Mouse (Mus musculus): ENCODE measurements around the gene Rnf215.
"Not testable (repeated sequence)": the region's sequence is repeated elsewhere in the genome, so short reads cannot be mapped to it uniquely, and the experiment has no call there.

Gene Rnf215

DNA sequence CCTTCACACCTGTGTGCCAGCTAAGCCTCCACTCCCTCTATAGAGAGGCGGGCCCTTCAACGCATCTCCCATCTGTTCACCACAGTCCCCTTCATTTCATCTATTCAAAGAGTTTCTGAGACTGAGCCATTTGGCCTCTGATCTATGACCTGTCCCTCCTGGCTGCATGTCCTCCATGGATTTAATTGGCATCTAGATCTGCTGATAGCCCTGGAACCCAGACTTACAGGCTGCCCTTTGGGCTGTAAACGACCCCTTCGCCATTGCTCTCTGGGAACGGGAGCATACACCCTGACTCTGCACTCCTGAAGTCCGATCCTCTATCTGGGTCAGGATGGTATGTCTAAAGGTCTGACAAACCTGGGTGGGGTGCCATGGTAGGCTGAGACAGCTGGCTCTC is 22.1 kb upstream of the Rnf215 start:
- no peak for DNase-seq (ENCODE audit: extremely low read depth, insufficient read length, low spot score)

DNA sequence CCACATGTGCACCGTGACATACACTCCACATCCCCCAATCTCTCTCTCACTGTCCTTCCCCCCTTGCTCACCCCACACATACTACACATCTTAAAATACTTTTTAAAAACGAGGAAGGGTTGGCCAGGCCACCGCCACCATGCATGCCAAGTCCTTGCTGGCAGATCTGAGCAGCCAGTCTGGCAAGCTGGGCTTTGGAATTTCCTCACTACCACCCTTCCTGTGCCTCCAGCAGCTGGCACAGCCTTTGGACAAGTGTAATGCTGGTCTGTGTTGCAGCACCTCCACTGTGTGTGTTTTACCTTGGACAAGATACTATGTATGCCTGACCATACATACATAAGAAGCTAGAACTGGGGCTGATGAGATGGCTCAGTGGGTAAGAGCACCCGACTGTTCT is 21.5 kb upstream of the Rnf215 start:
- DNase-seq (ENCODE audit: extremely low read depth, insufficient read length, low spot score) = no peak

DNA sequence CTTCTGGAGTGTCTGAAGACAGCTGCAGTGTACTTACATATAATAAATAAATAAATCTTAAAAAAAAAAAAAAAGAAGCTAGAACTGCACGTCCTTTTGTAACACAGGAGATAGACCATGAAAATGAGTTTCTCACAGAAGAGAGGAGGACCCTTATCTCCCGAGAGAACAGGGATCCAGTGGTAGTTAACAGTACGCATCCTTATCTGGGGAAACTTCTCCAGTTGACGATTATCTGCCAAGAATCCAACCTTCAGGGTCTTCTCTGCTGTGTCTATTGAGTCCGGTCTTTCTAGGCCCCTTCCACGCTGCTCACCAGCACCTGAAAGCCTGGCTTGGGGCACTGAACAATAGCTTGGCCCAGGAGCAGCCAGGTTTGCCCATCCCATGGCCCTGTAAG is 21.0 kb upstream of the Rnf215 start:
- DNase-seq (ENCODE audit: extremely low read depth, insufficient read length, low spot score) = no peak

DNA sequence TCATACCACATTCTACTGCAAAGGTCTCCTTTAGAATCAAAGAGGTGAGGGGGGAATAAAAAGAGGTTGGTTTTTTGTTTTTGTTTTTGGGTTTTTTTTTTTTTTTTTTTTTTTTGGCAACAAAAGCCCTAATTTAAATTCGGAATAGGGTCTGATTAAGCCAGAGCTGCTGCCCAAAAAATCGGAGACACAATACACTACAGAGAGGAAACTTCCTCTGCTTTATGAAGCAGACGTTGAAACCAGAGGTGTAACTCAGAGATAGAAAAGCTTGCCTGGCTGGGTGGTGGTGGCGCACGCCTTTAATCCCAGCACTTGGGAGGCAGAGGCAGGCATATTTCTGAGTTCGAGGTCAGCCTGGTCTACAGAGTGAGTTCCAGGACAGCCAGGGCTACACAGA is 20.5 kb upstream of the Rnf215 start:
- DNase-seq (ENCODE audit: extremely low read depth, insufficient read length, low spot score) = not testable (repeated sequence)

DNA sequence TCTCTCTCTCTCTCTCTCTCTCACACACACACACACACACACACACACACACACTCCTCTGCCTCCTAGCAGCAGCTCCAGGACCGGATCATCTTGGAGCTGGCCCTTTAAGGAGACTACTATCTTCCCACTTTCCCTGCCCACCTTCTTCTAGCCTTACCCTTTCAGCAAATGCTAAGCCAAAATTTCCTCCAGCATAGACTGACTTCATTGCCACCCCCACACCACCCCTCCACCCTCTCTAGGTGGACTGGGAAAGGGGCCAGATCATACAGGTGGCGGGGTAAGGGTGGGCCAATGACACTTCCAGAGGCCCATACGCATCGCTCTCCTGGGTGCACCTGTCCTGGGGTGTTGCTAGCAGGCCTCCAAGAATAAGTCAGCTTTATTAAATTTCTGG is 19.6 kb upstream of the Rnf215 start:
- DNase-seq (ENCODE audit: extremely low read depth, insufficient read length, low spot score) = no peak

DNA sequence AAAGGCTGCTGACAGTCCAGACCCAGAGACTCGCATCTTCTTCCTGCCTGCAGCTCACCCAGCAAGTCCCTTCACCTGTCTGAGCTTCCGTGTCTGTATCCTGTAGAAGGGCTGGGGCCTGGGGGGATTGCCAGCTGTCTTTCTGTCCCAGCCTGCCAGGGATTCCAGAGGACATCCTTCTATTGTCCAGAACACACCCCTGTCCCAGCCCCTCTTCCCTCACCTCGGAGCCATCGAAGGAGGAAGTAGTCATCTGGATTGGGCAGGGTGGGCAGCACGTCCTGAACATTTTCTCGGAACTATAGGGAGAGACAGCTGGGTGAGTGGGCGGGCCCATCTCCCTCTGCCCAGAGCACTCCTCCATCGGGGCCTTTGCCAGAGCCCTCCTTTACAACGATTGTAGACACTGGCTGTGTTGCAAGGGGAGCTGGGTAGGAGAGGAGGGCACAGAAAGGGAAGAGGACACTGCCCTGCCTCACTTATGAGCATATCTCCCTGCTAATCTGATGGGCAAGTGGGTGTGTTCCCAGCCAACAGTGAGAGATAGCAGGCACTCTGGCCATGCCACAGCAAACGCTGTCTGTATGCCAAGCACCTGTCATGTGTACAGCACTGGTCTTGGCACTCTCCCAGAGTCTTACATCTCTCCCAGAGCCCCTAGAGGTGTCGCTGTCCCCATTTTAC is 18.4 kb upstream of the Rnf215 start:
- DNase-seq (ENCODE audit: extremely low read depth, insufficient read length, low spot score) = no peak

DNA sequence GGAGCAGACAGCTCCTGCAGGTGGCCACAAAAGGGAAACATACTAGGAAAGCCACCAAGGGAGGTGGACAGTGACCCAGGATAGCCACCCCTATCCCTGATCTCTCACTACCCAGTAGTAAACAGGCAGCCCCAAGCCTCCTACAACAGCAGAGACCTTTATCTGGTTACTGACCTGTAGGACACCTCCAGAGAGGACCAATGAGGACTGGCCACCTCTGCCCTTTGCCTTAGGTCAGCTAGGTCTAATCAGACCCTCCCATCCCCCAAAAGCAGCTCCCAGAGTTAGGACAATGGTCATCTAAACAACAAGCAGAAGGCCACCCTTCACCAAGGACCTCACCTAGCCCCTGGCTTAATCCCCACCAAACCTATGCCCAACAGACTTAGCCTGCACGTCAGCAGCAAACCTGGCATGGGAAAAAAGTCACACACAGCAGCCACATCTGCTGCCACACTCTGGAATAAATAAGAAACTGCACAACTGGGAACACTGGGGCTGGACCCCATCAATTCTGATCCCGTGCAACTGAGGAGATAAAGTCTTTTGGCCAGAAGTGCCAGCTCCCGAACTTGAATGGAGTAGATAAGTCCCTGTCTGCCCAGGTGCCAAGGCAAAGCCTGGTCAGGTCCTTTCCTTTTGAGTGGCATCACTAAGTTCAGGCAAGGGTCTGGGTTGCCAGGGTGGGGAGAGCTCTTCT is 17.5 kb upstream of the Rnf215 start:
- DNase-seq (ENCODE audit: extremely low read depth, insufficient read length, low spot score) = no peak

DNA sequence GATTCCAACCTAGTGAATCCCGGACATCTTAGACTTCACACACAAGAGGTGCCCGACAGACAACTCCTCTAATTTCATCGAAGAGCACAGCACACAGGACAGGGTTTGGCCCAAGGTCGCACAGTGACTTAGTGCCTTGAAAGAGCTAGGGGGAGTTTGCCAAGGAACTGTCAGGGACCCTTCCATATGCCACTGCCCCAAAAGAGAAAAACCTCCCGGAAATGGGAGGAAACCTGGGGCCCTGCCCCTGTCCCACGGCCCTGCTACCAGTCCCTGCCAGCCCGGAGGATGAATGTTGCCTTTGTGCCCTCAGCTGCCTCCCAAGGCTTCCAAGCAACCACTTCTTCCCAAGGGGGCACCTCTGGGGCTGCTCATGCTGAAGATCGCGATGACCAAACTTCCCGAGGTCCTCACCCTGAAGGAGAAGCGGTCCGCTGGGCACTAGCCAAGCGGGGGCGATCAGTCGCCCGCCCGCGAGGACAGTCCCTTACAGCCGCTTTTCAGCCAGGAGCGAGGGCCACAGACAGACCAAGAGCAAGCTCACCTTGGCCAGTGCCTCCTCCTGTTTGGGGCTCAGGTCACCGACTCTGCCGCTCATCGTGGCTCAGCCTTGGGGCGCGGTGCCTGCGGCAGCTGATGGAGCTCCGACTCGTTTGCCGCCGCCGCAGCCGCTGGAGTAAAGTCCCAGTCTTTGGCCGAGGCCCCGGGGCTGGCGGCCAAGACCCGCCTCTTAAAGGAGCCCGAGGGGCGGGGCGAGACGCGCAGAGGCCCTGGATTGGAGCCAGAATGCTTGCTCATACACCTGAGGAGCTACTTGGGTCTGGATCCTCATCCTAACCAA is 16.7 kb upstream of the Rnf215 start:
- DNase-seq (ENCODE audit: extremely low read depth, insufficient read length, low spot score) = peak; percentile 80

DNA sequence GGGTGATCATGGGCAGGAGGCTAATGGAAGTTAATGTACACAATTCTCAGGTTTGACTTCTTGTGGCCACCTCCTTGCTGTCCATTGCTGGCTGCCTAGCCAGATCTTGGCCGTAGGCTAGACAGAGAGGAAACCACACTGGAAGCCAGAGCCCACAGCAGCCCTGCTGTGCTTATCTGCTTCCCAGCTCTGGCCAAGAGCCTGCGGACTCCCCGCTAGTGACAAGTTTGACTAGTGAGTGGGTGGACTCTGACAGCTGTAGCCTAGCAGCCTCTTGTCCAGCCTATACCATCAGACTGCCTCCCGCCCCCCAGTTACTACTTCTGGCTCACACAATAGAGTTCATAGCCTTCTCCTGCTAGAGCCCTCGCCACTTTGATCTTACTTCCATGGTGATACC is 15.4 kb upstream of the Rnf215 start:
- no peak for DNase-seq (ENCODE audit: extremely low read depth, insufficient read length, low spot score)

DNA sequence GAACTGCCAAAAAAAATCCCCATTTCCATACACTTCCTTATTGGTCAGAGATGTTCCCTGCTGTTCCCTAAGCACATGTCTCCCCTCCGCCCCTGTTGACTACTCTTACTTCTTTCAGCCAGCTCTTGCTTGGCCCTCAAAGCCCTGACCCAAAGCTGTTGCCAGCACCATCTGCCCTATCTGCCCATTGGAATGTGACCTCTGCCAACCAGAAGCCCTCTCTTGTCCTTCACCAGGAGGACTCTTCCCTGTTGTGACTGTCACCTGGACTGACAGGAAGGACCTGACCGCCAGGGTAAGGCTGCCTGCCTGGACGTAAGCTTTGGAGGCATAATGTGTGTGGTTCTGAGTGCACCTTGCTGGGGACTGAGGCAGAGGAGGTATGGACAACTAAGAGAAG is 13.3 kb upstream of the Rnf215 start:
- DNase-seq (ENCODE audit: extremely low read depth, insufficient read length, low spot score) = no peak

DNA sequence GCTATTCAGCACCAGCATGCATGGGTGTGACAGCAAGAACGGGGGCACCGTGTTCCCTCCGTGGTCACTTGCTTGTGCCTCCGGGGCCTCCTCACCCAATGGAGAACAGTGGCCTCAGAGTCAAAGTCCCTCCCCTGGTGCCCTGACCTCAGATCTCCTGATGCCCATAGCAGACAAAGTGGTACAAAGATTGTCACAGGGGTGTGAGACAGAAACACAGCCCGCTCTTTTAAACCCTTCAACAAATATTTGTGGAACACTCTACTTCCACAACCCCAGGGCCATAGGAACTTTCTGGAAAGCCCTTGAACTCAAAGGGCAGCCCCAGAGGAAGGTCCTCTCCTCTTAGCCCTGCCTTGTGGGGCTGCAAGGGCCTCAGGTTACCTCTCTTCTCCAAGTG is 12.8 kb upstream of the Rnf215 start:
- no peak for DNase-seq (ENCODE audit: extremely low read depth, insufficient read length, low spot score)

DNA sequence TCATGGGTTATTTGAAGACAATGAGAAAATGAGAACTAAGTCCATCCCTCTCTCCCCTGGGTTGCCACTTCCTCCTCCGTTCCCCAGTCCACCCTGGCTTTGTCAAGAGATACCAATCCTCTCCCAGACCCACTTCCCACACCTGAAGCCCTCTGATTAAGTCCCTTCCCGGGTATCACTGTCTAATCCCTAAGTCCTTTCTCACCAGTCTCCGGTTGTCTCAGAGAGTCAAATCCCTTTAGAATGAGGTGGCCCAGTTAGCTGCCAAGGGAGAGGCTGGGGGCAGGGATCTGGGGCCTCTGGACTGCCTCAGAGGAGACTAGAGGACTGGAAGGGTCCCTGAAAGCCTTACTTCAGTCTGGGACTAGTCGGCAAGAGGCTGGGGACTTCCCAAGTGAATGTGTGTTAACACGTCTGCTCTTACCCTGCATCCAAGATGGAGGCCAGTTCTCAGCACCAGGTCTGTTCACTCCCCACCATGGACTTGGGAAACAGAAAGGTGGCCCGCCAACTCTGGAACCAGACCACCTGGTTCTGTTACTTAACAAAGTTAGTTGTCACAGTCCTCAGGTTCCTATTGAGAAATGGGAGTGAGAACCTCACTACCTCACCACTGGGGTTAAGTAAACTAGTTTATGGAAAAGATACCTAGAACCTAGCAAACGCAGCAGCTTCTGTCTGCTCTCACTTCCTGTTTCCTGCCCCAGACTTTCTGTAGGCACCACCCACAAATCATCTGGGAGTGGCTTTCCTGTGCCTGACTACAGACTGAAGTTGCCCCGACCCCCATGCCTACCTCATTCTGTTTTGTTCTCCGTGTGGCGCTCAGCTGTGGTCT is 12.0 kb upstream of the Rnf215 start, which contains the start of gene Sec14l2:
Sec14l2 (minus strand) TSS at position 674 of the 838 bp plus-strand sequence.
- no peak for DNase-seq (ENCODE audit: extremely low read depth, insufficient read length, low spot score)

DNA sequence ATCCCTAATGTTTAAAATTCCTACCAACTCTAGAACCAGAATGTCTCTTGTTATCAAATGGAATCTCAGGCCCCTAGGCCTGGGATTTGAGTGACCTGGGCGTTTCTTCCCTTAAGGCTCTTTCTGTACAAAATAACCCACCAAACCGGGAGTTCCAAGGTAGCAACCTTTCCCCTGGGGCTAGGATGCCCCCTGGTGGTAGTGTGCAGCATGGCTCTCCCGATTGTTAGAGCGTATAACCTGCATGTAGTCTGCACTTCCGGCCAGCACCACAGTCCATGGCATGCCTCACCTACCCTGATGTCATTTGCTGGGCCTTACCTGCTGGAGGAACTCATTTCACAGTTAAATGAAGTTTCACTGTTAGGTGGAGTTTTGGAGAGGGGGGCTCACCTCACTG is 11.1 kb upstream of the Rnf215 start:
- no peak for DNase-seq (ENCODE audit: extremely low read depth, insufficient read length, low spot score)

DNA sequence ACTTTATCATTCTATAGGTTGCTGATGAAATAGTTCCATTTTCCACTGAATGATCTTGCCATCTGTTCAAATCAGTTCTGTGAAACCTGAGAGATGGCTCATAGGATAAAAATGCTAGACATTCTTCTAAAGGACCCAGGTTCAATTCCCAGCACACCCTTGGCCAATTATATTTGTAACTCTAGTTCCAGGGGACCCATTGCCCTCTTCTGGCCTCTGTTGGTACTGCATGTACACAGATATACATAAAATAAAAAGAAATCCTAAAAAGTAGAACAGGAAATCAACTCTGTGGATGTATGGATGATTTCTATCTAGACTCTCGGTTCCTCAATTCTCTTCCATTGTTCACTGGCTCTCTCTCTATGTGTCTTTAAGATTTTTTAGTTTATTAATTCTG is 7.9 kb upstream of the Rnf215 start:
- no peak for DNase-seq (ENCODE audit: extremely low read depth, insufficient read length, low spot score)

DNA sequence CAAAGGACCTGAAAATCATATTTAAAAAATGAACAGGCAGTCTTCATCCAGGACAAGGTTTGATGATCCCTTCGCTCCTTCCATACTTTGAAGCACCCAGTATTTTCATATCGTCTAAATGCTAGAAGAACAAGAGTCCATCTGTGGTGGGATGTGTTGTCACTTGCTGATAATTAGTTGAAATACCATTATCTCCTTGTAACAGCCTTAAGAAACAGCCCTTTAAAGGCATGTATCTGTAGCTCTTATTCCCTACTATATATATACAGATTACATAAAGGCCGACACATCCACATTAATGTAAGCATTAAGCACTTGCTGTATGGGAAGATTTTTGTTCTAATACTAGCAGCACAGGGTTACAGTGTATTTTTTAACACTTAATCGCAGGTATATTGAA is 6.5 kb upstream of the Rnf215 start:
- DNase-seq (ENCODE audit: extremely low read depth, insufficient read length, low spot score) = not testable (repeated sequence)

DNA sequence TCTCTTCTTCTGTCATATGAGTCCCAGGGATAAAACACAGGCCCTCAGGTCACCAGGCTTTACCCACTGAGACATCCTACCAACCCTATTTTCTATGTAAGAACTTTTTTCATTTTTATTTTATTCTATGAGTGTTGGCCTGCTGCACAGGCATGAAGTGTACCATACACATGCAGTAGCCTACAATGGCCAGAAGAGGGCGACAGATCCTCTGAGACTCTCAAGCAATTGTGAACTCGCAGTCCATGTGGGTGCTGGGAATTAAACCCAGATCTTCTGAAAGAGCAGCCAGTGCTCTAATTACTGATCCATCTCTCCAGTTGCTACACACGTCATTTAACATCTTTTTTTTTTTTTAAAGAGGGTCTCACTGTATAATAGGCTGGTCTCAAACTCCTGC is 1.6 kb upstream of the Rnf215 start:
- no peak for DNase-seq (ENCODE audit: extremely low read depth, insufficient read length, low spot score)

DNA sequence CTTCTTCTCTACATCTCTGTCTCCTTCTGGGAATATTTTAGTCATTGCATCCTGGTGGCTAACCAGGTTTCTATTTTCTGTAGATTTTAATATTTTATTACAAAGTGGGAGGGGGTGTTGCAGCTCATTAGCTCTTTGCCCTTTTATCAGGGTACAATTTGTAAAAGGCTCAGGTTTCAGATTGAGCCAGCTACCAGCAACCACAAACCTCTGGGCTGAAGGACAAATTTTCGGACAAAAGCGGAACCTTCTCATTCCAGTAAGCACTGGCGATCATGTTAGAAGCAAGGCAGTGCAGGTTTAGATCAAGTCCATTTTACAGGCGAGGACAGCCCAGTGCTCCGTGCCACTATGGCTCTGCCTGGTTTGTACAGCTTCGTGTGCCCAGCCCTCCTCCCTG is 602 bp upstream of the Rnf215 start:
- no peak for DNase-seq (ENCODE audit: extremely low read depth, insufficient read length, low spot score)

DNA sequence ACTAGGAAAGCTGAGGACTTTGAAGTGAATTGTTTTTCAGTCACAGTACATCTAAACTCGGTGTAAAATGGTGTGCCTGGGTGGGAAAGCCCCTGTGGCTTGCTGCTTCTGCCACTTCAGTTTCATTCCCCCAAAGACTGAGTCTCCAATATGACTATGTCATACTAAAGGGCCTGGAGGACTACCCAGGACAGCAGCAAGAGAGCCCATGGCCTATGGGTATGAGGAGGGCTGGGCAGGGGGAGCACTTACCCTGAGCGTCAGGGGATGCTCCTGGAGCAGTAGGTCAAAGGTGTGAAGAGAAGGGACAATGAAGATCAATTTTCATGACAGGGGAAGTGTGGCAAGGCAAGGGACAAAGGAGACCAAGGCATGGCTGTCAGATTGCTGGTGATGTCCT is 4.0 kb downstream of the Rnf215 start:
- no peak for DNase-seq (ENCODE audit: extremely low read depth, insufficient read length, low spot score)

DNA sequence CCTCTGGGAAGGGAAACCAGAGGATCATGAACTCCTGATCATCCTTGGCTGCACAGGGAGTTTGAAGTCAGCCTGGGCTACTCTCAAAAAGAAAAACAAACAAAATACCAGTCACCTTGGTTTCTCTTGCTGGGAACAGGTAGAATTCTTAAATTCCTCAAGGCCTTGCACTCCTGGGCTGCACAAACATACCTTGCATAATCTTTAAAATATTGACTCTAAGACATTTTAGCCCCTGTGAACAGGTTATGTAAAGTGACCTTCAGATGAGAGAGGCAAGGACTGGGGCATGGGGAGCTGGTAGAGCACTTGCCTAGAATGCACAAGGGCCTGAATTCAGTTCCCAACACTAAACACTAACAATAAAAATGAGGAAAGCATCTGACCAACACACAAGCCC is 6.5 kb downstream of the Rnf215 start:
- DNase-seq (ENCODE audit: extremely low read depth, insufficient read length, low spot score) = no peak

DNA sequence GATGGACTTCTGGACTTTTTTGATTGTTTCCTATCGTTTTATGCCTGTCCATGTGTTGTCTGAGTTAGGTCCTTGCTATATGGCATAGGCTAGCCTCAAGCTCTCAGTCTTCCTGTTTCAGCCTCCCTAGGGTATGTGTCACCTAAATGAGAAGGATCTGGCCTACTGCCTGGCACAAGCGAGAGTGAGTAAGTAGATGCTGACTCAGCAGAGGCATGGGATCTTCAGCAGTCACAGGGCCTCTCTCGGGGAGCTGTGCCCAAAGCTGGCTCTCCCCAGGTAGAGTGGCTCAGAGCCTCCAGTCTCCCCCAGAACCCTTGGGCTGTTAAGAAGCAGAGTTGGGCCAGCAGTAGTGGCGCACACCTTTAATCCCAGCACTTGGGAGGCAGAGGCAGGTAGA is 7.3 kb downstream of the Rnf215 start:
- peak; percentile 46 for DNase-seq (ENCODE audit: extremely low read depth, insufficient read length, low spot score)

All from 3134 (cell line).